Comparison of ENCODE assay signal across 12 mouse cellular contexts in the genomic region with DNA sequence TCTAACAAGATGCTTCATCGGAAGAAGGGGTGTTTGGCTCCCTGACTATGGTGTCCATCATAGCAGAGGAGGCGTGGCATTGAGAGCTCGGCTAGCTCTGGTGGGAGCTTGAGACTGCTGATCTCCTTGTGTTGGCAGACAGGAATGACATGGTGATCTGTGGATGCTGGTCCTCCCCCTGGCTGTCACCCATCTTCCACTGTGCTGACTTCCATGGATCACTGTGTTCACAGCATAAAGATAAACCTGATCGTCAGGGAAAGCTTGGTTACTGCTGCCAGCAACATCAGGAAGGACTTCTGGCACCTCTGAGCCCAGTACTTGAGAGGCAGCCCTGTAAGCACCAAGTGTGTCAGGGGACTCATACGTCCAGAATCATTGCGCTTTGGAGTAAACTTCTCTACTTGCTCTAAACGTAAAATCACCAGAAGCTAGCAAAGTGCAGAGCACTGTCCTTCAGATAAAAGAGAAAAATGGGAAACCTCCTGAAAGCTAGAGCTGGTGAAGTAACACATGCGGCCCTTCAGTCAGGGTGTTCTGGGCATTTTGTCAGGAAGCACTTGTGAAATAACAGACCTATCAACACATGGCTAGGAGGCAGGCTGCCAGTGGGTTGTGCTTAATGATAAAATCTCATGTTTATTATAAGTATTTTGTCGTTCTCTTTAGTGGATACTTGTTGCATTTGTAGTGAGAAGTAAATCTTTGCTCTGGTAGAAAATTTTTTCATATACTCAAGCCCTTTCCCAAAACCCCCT. TPM values are rescaled to one million over a fixed set of nuclear protein-coding genes. Genes with fewer than 3 reads are reported as not detected.
DNase-seq lines count a peak whose midpoint lies in the region; ATAC-seq and TF ChIP-seq lines count a peak whose summit lies in the region.
"Had no signal": no experiment of that assay in that cellular context is flagged by ENCODE, and none has a peak within 500 bp of the region (broad histone marks: within the 10 kb centered on the region; RNA-seq: fewer than 3 reads in every experiment).

No protein-coding gene starts in this region.

- H3K9ac ChIP-seq in forebrain, embryonic 13.5 days = no peak overlapping the region
- H3K9ac ChIP-seq in forebrain, embryonic 12.5 days = no peak overlapping the region
- no peak overlapping the region for H3K9ac ChIP-seq in hindbrain, embryonic 13.5 days
- H3K9ac ChIP-seq: liver, embryonic 13.5 days had no signal

- H3K9me3 ChIP-seq in forebrain, embryonic 13.5 days (replicated peaks) = no peaks in the 10 kb centered on the region
- H3K9me3 ChIP-seq in forebrain, embryonic 12.5 days = no peaks in the 10 kb centered on the region
- no peaks in the 10 kb centered on the region for H3K9me3 ChIP-seq in hindbrain, embryonic 13.5 days
- H3K9me3 ChIP-seq: liver, embryonic 13.5 days had no signal

- H3K27ac ChIP-seq in forebrain, embryonic 13.5 days = peak overlapping the region; percentile 28; the same call in 1 of the 2 replicates
- H3K27ac ChIP-seq in forebrain, embryonic 12.5 days = no peak overlapping the region
- H3K27ac ChIP-seq in hindbrain, embryonic 13.5 days = no peak overlapping the region
- H3K27ac ChIP-seq: kidney, postnatal 0 days; liver, embryonic 13.5 days had no signal

- no peaks in the 10 kb centered on the region for H3K27me3 ChIP-seq in forebrain, embryonic 13.5 days
- H3K27me3 ChIP-seq in forebrain, embryonic 12.5 days = no peaks in the 10 kb centered on the region
- no peaks in the 10 kb centered on the region for H3K27me3 ChIP-seq in hindbrain, embryonic 13.5 days
- H3K27me3 ChIP-seq: liver, embryonic 13.5 days had no signal

- TF ChIP-seq CTCF in lung, adult 2 months (IDR thresholded peaks at IDR 0.05; ENCODE audit: insufficient read depth, low read length) = no peak

- DNase-seq in NIH3T3 (ENCODE audit: low read depth) = peak; percentile 99
- DNase-seq in heart, adult 8-10 months (ENCODE audit: low spot score) = peak; percentile 83
- DNase-seq in lung, adult 2 months = peak; percentile 57
- no peak for DNase-seq in left cerebral cortex, postnatal 25 days (ENCODE audit: low spot score in 2 of 2)
- DNase-seq in left cerebral cortex, postnatal 10 days (ENCODE audit: extremely low spot score in 1 of 2, low spot score in 2 of 2) = no peak
- DNase-seq: B cell, adult 2 months; cerebellum, adult 9-11 months; liver, embryonic 13.5 days had no signal

- peaks cover 96% of the 10 kb centered on the region for H3K36me3 ChIP-seq in forebrain, embryonic 13.5 days (ENCODE audit: poor library complexity, severe bottlenecking)
- peaks cover 88% of the 10 kb centered on the region for H3K36me3 ChIP-seq in forebrain, embryonic 12.5 days (replicated peaks)
- H3K36me3 ChIP-seq in hindbrain, embryonic 13.5 days = peaks cover 91% of the 10 kb centered on the region

- TF ChIP-seq POLR2A in lung, adult 2 months (IDR thresholded peaks at IDR 0.05; ENCODE audit: borderline replicate concordance, extremely low read depth, low read depth, low read length) = no peak

- H3K4me2 ChIP-seq in forebrain, embryonic 13.5 days = no peak overlapping the region
- no peak overlapping the region for H3K4me2 ChIP-seq in forebrain, embryonic 12.5 days
- no peak overlapping the region for H3K4me2 ChIP-seq in hindbrain, embryonic 13.5 days
- H3K4me2 ChIP-seq: liver, embryonic 13.5 days had no signal

- no peak for ATAC-seq in forebrain, embryonic 13.5 days
- no peak for ATAC-seq in forebrain, embryonic 12.5 days (ENCODE audit: low FRiP score)
- ATAC-seq in hindbrain, embryonic 13.5 days (ENCODE audit: low FRiP score) = no peak

- H3K4me3 ChIP-seq in forebrain, embryonic 13.5 days = no peak overlapping the region
- no peak overlapping the region for H3K4me3 ChIP-seq in forebrain, embryonic 12.5 days (replicated peaks)
- H3K4me3 ChIP-seq in lung, adult 2 months (replicated peaks; ENCODE audit: extremely low read depth, low read depth, low read length) = no peak overlapping the region
- H3K4me3 ChIP-seq in hindbrain, embryonic 13.5 days = no peak overlapping the region
- H3K4me3 ChIP-seq: liver, embryonic 13.5 days had no signal

- intact Hi-C loops in left cerebral cortex, postnatal 25 days (cut with DNase I) = no loop called here
- intact Hi-C loops in left cerebral cortex, postnatal 10 days (cut with DNase I) = no loop called here

- WGBS in forebrain, embryonic 13.5 days = 79% methylated on average over 9 of the region's 9 CpGs
- 90% methylated on average over 9 of the region's 9 CpGs for WGBS in forebrain, embryonic 12.5 days
- 42% methylated on average over 9 of the region's 9 CpGs for WGBS in lung, adult 2 months
- 91% methylated on average over 9 of the region's 9 CpGs for WGBS in hindbrain, embryonic 13.5 days

- H3K4me1 ChIP-seq in forebrain, embryonic 13.5 days = no peaks in the 10 kb centered on the region
- H3K4me1 ChIP-seq in forebrain, embryonic 12.5 days = no peaks in the 10 kb centered on the region
- H3K4me1 ChIP-seq in lung, adult 2 months (ENCODE audit: control insufficient read depth, insufficient read depth, low read length) = peaks cover 9% of the 10 kb centered on the region
- no peaks in the 10 kb centered on the region for H3K4me1 ChIP-seq in hindbrain, embryonic 13.5 days (replicated peaks)
- H3K4me1 ChIP-seq: liver, embryonic 13.5 days had no signal

RNA-seq across cellular contexts. Expression of gene Dusp14, which starts 40.6 kb away (rescaled TPM):
- 27.6 and 33.8 TPM in 2 replicates for polyA plus RNA-seq in forebrain, embryonic 13.5 days (2015; fragmentation: Nextera tagmentation; extraction: Ambion mirVana)
- 19.9 and 20.6 TPM in 2 replicates for polyA plus RNA-seq in forebrain, embryonic 12.5 days (2016; fragmentation: Nextera tagmentation; extraction: Ambion mirVana)
- under 1 TPM in 3 of 4 experiments, not detected in 1; 0.50 to 0.80 (median 0.78) TPM for total RNA-seq in heart, adult 8-10 months (2022)
- 70.3 and 122 TPM in 2 replicates for polyA plus RNA-seq in lung, adult 2 months (2012; rRNA removed)
- total RNA-seq in left cerebral cortex, postnatal 25 days (2021) = 10 to 100 TPM; 72.7 to 80.8 TPM
- total RNA-seq in left cerebral cortex, postnatal 10 days (2021) = 10 to 100 TPM; 28.2 to 29.4 TPM
- polyA plus RNA-seq in hindbrain, embryonic 13.5 days (2015; fragmentation: Nextera tagmentation; extraction: Ambion mirVana) = 10.0 and 13.0 TPM in 2 replicates

Comparison
In these comparisons a context has a peak if more than half of its experiments do, and no peak if none do; other contexts are left out.
1. DNase-seq: peak in NIH3T3 (single experiment), heart, adult 8-10 months (single experiment) and lung, adult 2 months (single experiment); none in left cerebral cortex, postnatal 25 days (0 of 2) and left cerebral cortex, postnatal 10 days (0 of 2).